Mouse (Mus musculus) liver, embryonic 14.5 days (tissue): Measurements from ENCODE around the gene Olfm2. TPM values are rescaled to one million over a fixed set of nuclear protein-coding genes. Genes with fewer than 3 reads are reported as not detected.

ENCODE experiments used
- ATAC-seq: fragments of 200-750 bp; cut with Nextera tagmentation; 2 replicates; pipeline ENCODE4 v1.8.0; 2017; ENCODE audit warnings: moderate number of reproducible peaks, mild to moderate bottlenecking, moderate library complexity; ENCODE audit not compliant: insufficient read depth
- DNase-seq, 3 experiments: peaks; one replicate each; pipeline ENCODE4 v3.0.0-alpha.2; 2012 to 2013; ENCODE audit warnings: low read depth in 3 of 3, low spot score in 3 of 3
- H3K27ac ChIP-seq: fragments of 300-500 bp; sonication (generic); 2 replicates; pipeline ENCODE4 v1.5.1; 2014; ENCODE audit warnings: moderate library complexity, mild to moderate bottlenecking, control low read depth, inconsistent platforms
- H3K27me3 ChIP-seq: fragments of 300-500 bp; sonication (generic); 2 replicates; pipeline ENCODE4 v1.6.1; 2014; ENCODE audit warnings: mild to moderate bottlenecking, low read length, moderate library complexity; ENCODE audit not compliant: control insufficient read depth, insufficient read depth
- H3K36me3 ChIP-seq: fragments of 300-500 bp; sonication (generic); replicated peaks from 2 replicates; pipeline ENCODE4 v1.6.1; 2014; ENCODE audit warnings: low read depth; ENCODE audit not compliant: control insufficient read depth, insufficient read depth
- H3K4me1 ChIP-seq, 2 experiments: fragments of 200-500 bp in 1 of 2; fragments of 300-500 bp in 1 of 2; sonication (generic) in 1 of 2; replicated peaks; 2 replicates each; pipeline ENCODE4 v1.6.1; 2012 to 2014; ENCODE audit warnings: antibody characterized with exemption in 1 of 2, inconsistent platforms in 1 of 2, low read length in 1 of 2; ENCODE audit not compliant: control insufficient read depth in 2 of 2, insufficient read depth in 2 of 2
- H3K4me2 ChIP-seq: fragments of 300-500 bp; sonication (generic); 2 replicates; pipeline ENCODE4 v1.6.1; 2014; ENCODE audit warnings: low read depth, mild to moderate bottlenecking, control low read depth, moderate library complexity
- H3K4me3 ChIP-seq, 2 experiments: fragments of 200-500 bp in 1 of 2; fragments of 300-500 bp in 1 of 2; sonication (generic) in 1 of 2; 2 replicates each; pipeline ENCODE4 v1.5.1; 2012 to 2014; ENCODE audit warnings: low read depth in 2 of 2, low read length in 2 of 2, mild to moderate bottlenecking in 2 of 2, control low read depth in 1 of 2, inconsistent platforms in 1 of 2, moderate library complexity in 1 of 2; ENCODE audit not compliant: insufficient read depth in 1 of 2
- H3K9ac ChIP-seq: fragments of 300-500 bp; sonication (generic); replicated peaks from 2 replicates; pipeline ENCODE4 v1.6.1; 2014; ENCODE audit warnings: mild to moderate bottlenecking, control low read depth, moderate library complexity
- H3K9me3 ChIP-seq: fragments of 300-500 bp; sonication (generic); 2 replicates; pipeline ENCODE4 v1.6.1; 2016; ENCODE audit warnings: low read length, mixed read lengths; ENCODE audit not compliant: control insufficient read depth
- CTCF ChIP-seq: IDR thresholded peaks from 2 replicates; pipeline ENCODE4 v1.5.1; 2016; ENCODE audit warnings: antibody characterized with exemption, low read depth, control low read depth
- EP300 ChIP-seq: IDR thresholded peaks from 2 replicates; pipeline ENCODE4 v1.6.1; 2016; ENCODE audit warnings: antibody characterized with exemption, low read depth
- WGBS: fragments of 180-500 bp; shearing (Covaris S2); extraction: QIAGEN DNeasy Blood & Tissue Kit; methylation state at CpG from one replicate; pipeline ENCODE4 v1.1.7; 2014; ENCODE audit not compliant: insufficient replicate concordance; 5-methylcytosine and 5-hydroxymethylcytosine counted together
- polyA plus RNA-seq, 2 experiments: library from polyadenylated mRNA; depleted of rRNA in 1 of 2; stranded (reverse) in 1 of 2; unstranded in 1 of 2; fragments of >200 nt; fragmentation: Nextera tagmentation in 1 of 2; extraction: Ambion mirVana in 1 of 2; gene quantifications; 2 replicates each; pipeline versions ENCODE4 v1.2.1 to v1.2.3; 2012 to 2014

Olfm2 gene
- polyA plus RNA-seq, 2 experiments: 0.06 to 0.10 TPM

DNA sequence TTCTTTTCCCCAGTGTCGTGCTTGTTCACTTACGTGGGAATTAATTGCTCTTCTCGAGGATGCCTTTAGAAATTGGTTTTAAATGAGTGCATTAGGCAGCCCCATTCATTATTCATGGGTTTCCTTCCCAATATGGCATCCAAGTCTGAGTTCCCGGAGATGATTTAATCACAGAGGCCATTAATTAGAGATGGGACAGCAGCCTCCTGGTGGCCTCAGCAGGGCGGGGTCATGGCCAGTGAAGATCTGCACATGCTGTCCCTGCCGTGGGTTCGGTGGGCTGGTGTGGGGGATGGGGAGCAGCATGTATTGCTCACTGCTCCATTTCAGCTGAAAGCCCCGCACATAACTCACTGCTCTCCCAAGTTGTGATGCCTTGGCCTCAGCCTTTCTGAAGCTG lies 80.2 kb downstream of the Olfm2 start:
- Histone ChIP-seq H3K9ac (no peak overlapping the region), H3K9me3 (no peaks in the 10 kb centered on the region), H3K27ac (no peak overlapping the region), H3K4me1 (peaks cover 4 to 8% of the 10 kb centered on the region in 2 experiments), H3K4me3 (no peak overlapping the region), H3K4me2 (no peak overlapping the region), H3K27me3 (no peaks in the 10 kb centered on the region), H3K36me3 (peaks cover 20% of the 10 kb centered on the region)
- ATAC-seq (no peak), DNase-seq (no peak)
- WGBS: 32% methylated on average over 8 of the region's 8 CpGs
- TF ChIP-seq CTCF: no peak
- no peak for TF ChIP-seq EP300

DNA sequence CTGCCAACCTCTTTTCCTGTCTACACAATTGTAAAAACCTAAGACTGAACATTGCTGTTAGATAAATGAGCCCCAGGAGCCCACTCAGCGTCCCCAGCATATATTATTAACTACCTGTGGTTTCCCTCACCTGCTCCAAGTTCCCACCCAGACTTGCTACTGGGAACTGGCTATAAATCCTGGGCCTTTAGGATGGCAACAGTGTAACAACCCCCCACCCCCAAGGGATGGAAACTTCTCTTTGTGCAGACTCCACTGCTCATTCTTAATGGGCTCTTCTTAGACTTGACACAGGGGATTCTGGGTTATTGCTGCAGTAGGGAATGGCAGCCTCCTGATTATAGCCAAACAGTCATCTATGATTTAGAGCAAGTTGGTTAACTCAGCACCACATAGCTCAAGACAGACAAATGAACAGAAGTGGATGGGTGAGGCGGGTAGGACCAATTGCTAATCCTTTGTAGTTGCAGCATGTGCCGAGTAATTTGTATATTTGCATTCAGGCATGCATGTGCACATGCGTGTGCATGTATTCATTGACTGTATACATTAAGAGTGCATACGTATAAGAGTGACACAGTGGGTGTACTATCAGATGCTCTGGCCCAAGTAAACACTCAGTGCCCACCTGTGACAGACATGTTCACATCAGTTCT lies 81.0 kb downstream of the Olfm2 start:
- no peak overlapping the region for H3K27ac ChIP-seq
- no peak overlapping the region for H3K4me3 ChIP-seq
- H3K4me1 ChIP-seq: peaks cover 4 to 8% of the 10 kb centered on the region in 2 experiments
- H3K9ac ChIP-seq: no peak overlapping the region
- TF ChIP-seq EP300: no peak
- TF ChIP-seq CTCF: no peak
- H3K27me3 ChIP-seq: no peaks in the 10 kb centered on the region
- DNase-seq (no peak), ATAC-seq (no peak)
- 71% methylated on average over 5 of the region's 5 CpGs for WGBS
- no peak overlapping the region for H3K4me2 ChIP-seq
- H3K36me3 ChIP-seq: peaks cover 20% of the 10 kb centered on the region
- no peaks in the 10 kb centered on the region for H3K9me3 ChIP-seq

DNA sequence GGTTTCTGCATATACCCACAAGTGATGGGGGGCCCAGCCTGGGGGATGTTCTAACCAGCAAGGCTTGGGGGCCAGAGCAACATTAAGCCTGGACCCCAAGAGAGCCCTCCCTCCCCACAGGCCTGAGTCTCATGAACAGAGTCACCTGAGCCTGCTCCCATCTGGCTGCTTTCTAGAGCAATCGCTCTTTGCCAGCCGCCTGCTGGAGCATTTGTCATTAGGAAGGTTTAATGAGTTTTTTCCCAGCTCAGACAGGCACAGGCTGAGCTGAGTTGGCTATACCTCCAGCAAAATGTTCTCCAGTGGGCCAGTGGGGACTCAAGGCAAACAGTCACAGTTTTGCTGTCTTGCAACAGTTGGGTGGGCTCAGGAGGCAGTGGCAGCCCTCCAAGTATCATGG lies 81.8 kb downstream of the Olfm2 start:
- no peak overlapping the region for H3K4me2 ChIP-seq
- ATAC-seq (no peak), DNase-seq (no peak)
- H3K9me3 ChIP-seq: no peaks in the 10 kb centered on the region
- H3K27me3 ChIP-seq: no peaks in the 10 kb centered on the region
- no peak overlapping the region for H3K4me3 ChIP-seq
- no peak overlapping the region for H3K27ac ChIP-seq
- WGBS: 75% methylated on average over 2 of the region's 2 CpGs
- H3K4me1 ChIP-seq: peaks cover 4 to 8% of the 10 kb centered on the region in 2 experiments
- H3K36me3 ChIP-seq: peaks cover 22% of the 10 kb centered on the region
- no peak overlapping the region for H3K9ac ChIP-seq
- TF ChIP-seq CTCF (no peak), EP300 (no peak)

DNA sequence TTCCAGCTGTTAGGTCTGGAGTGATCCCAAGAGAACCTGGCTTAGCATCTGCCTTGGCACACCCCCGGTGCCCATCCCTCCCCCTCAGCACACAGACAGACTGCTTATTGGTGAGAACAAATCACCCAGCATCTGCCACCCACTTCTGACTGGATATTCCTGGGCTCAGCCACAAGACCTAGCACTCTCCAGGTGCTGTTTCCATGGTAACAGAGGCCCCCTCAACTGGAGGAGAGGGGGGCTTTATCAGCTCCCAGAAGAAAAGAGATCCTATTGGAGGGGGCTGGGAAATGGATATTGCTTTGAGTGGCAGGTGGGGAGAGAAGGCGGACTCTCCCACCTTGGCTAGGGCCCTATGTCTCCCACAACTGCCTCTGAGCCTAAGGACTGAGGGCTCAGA lies 82.2 kb downstream of the Olfm2 start:
- no peaks in the 10 kb centered on the region for H3K9me3 ChIP-seq
- no peaks in the 10 kb centered on the region for H3K27me3 ChIP-seq
- no peak overlapping the region for H3K4me2 ChIP-seq
- H3K9ac ChIP-seq: no peak overlapping the region
- no peak overlapping the region for H3K4me3 ChIP-seq
- H3K27ac ChIP-seq: no peak overlapping the region
- ATAC-seq: no peak
- peaks cover 25% of the 10 kb centered on the region for H3K36me3 ChIP-seq
- TF ChIP-seq CTCF: no peak
- TF ChIP-seq EP300: no peak
- peaks cover 4 to 8% of the 10 kb centered on the region in 2 experiments for H3K4me1 ChIP-seq
- WGBS: 84% methylated on average over 2 of the region's 2 CpGs
- no peak for DNase-seq

DNA sequence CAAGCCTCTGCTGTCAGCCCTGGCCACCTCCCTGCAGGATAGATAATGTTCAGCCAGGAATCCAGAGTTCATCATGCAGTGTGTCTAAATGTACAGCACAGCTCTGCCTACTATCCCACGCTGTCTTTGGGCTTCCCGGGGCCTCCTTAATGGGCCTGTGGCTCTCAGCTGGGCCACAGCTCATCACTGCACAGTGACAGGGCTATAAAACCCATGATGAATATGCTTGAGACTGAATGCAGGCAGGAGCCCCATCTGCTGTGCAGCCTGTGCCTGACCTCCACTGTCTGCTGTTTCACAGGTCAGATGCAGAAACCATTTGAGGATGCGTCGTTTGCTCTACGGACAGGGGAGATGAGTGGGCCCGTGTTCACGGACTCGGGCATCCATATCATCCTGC lies 83.3 kb downstream of the Olfm2 start:
- Histone ChIP-seq H3K27me3 (no peaks in the 10 kb centered on the region), H3K4me2 (no peak overlapping the region), H3K27ac (no peak overlapping the region), H3K4me1 (peaks cover 4 to 8% of the 10 kb centered on the region in 2 experiments), H3K36me3 (peaks cover 28% of the 10 kb centered on the region), H3K9me3 (no peaks in the 10 kb centered on the region), H3K4me3 (no peak overlapping the region), H3K9ac (no peak overlapping the region)
- ATAC-seq (no peak), DNase-seq (no peak)
- WGBS: 89% methylated on average over 8 of the region's 8 CpGs
- no peak for TF ChIP-seq CTCF
- TF ChIP-seq EP300: no peak
